Mouse (Mus musculus): ENCODE measurements around the gene Dctpp1. TPM values are rescaled to one million over a fixed set of nuclear protein-coding genes. Genes with fewer than 3 reads are reported as not detected.
A peak's percentile ranks its signal among the peaks of the same experiment; 100 is the strongest.

Dctpp1 gene
- polyA plus RNA-seq, 1 experiment from 2014 or later = 96.8 TPM

DNA sequence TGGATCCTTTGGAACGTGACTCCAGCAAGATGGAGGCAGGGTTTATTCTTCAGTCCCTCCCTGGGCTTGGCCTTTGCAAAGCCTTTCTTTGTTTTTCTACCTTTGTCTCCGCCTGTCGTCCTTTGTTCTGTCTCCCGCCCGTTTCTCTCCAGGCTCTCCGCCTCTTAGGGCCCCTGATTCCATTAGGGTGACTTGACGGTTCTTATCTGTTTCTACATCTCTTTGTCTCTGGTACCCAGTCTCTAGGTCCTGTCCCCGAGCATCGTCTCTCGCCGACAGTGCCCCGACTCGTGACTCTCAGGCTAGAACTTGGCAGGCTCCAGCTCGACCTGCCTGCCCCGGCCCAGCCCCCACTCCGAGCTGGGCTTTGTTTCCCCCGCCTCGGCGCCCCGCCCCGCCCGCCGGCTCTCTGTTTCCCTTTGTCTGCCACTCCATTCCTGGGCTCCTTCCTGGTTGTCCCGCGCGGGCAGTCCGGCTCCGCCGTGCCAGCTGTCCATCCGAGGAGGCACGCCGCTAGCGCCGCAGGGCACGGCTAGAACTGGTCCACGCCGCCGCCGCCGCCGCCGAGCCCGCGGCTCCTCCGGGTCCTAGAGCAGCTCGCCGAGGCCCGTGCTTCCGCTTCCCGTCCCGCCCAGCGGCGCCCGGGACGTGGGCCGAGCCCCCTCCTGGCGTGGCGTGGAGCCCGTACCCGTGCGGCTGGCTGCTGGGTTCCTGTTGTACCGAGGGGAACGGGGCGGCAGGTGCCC, 27.7 kb downstream of the Dctpp1 start, which contains the start of the genes Zfp553 and Sept1:
TSS of gene Zfp553 (plus strand) at position 440 of the 746 bp plus-strand sequence.
TSS of gene Sept1 (minus strand) at position 509 of the 746 bp plus-strand sequence.
- Histone ChIP-seq H3K27ac (ENCODE audit: low read depth) (peak within 1 kb of the TSS; percentile 95), H3K27me3 (ENCODE audit: insufficient read depth, low read length) (no peaks in the 10 kb centered on the region), H3K4me2 (ENCODE audit: low read depth, low read length) (peak within 1 kb of the TSS; percentile 94), H3K4me3 (ENCODE audit: low read depth, low read length) (peak within 1 kb of the TSS; percentile 99), H3K9ac (replicated peaks) (peak within 1 kb of the TSS; percentile 93), H3K4me1 (ENCODE audit: insufficient read depth) (peaks cover 17% of the 10 kb centered on the region), H3K9me3 (ENCODE audit: low read length) (no peaks in the 10 kb centered on the region), H3K36me3 (replicated peaks; ENCODE audit: insufficient read depth, low read length) (peaks cover 18% of the 10 kb centered on the region)
- TF ChIP-seq EP300 (IDR thresholded peaks at IDR 0.05; ENCODE audit: low read depth) (no peak), CTCF (IDR thresholded peaks at IDR 0.05; ENCODE audit: low read depth) (no peak)
- DNase-seq (peak; percentile 90), ATAC-seq (peak; percentile 90)
- WGBS (ENCODE audit: insufficient replicate concordance) = 2% methylated on average over 59 of the region's 64 CpGs

DNA sequence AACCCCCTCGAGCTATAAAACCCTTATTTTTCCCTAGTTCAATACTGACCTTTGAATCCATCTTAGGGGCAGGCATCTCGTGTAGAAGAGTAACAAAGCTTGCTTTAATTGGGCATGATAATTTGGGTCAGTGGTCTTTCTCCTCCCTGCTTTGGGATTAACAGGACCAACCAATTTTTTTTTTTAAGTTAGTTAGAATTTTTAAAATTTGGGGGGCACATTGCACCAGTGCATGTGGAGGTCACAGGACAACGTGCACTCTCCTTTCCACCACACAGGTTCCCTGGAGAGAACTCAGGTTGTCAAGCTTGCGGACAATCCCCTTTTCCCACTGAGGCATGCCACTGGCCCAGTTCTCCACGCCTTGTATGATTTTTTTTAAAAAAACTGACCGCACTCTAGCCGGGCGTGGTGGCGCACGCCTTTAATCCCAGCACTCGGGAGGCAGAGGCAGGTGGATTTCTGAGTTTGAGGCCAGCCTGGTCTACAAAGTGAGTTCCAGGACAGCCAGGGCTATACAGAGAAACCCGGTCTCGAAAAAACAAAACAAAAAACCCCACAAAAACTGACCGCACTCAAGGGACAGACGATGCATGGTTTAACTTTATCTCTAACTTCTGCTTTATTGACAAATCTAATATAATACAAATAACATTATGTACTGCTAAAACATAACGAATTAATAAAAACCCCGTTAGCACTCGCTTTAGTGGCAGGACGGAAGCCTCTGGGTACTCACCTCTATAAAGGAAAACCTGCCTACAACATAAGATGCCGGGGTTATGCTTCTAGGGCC, 28.5 kb downstream of the Dctpp1 start:
- 6% methylated on average over 20 of the region's 20 CpGs for WGBS (ENCODE audit: insufficient replicate concordance)
- peak overlapping the region; percentile 95 for H3K27ac ChIP-seq (ENCODE audit: low read depth)
- DNase-seq (no peak), ATAC-seq (no peak)
- peak overlapping the region; percentile 94 for H3K4me2 ChIP-seq (ENCODE audit: low read depth, low read length)
- peak overlapping the region; percentile 93 for H3K9ac ChIP-seq (replicated peaks)
- TF ChIP-seq CTCF (IDR thresholded peaks at IDR 0.05; ENCODE audit: low read depth) = no peak
- no peak for TF ChIP-seq EP300 (IDR thresholded peaks at IDR 0.05; ENCODE audit: low read depth)
- peak overlapping the region; percentile 99 for H3K4me3 ChIP-seq (ENCODE audit: low read depth, low read length)
- H3K27me3 ChIP-seq (ENCODE audit: insufficient read depth, low read length) = no peaks in the 10 kb centered on the region
- peaks cover 18% of the 10 kb centered on the region for H3K36me3 ChIP-seq (replicated peaks; ENCODE audit: insufficient read depth, low read length)
- no peaks in the 10 kb centered on the region for H3K9me3 ChIP-seq (ENCODE audit: low read length)
- peaks cover 21% of the 10 kb centered on the region for H3K4me1 ChIP-seq (ENCODE audit: insufficient read depth)

DNA sequence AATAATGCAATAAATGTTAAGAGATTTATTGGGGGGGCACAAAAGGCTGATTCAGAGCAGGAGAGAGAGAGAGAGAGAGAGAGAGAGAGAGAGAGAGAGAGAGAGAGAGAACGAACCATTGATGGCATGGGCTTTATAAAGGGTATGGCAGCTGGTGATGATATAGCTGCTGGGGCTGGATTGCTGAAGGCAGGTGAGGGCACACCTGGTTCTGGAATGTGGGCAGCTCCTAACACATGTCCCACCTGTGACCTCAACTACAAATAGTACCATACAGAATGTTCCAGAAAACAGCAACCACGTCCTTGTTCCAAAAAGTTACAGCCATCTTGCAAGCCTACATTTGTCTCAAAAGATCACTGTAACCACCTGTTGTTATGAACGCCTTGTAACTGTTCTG, 29.1 kb downstream of the Dctpp1 start:
- peaks cover 21% of the 10 kb centered on the region for H3K4me1 ChIP-seq (ENCODE audit: insufficient read depth)
- no peak overlapping the region for H3K27ac ChIP-seq (ENCODE audit: low read depth)
- H3K9ac ChIP-seq (replicated peaks) = no peak overlapping the region
- no peaks in the 10 kb centered on the region for H3K27me3 ChIP-seq (ENCODE audit: insufficient read depth, low read length)
- DNase-seq (no peak), ATAC-seq (no peak)
- peak overlapping the region; percentile 99; the same call in 1 of the 2 replicates for H3K4me3 ChIP-seq (ENCODE audit: low read depth, low read length)
- H3K36me3 ChIP-seq (replicated peaks; ENCODE audit: insufficient read depth, low read length) = peaks cover 12% of the 10 kb centered on the region
- no peaks in the 10 kb centered on the region for H3K9me3 ChIP-seq (ENCODE audit: low read length)
- TF ChIP-seq EP300 (IDR thresholded peaks at IDR 0.05; ENCODE audit: low read depth) = no peak
- TF ChIP-seq CTCF (IDR thresholded peaks at IDR 0.05; ENCODE audit: low read depth) = no peak
- 56% methylated on average over 3 of the region's 3 CpGs for WGBS (ENCODE audit: insufficient replicate concordance)
- H3K4me2 ChIP-seq (ENCODE audit: low read depth, low read length) = peak overlapping the region; percentile 94

DNA sequence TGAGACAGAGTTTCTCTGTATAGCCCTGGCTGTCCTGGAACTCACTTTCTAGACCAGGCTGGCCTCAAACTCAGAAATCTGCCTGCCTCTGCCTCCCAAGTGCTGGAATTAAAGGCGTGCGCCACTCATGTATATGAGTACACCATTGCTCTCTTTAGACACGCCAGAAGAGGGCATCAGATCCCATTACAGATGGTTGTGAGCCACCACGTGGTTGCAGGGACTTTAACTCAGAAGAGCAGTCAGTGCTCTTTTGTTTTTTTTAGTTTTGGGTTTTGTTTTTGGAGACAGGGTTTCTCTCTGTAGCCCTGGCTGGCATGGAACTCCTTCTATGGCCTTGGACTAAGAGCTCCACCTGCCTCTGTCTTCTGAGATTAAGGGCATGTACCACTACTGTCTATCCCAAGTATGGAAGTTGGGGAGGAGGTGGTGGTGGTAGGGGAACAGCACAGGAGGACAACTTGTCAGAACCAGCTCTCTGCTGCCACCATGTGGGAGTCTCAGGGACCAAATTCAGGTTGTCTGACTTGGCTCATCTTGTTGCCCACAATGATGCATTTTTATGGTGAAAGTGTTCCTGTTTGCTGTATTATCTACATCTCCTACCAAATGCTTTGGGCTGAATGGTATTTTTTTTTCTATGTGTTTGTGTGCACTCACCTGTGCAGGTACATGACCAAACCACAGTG, 31.8 kb downstream of the Dctpp1 start:
- 44% methylated on average over 4 of the region's 4 CpGs for WGBS (ENCODE audit: insufficient replicate concordance)
- Histone ChIP-seq H3K4me1 (ENCODE audit: insufficient read depth) (peaks cover 42% of the 10 kb centered on the region), H3K4me3 (ENCODE audit: low read depth, low read length) (no peak overlapping the region), H3K9me3 (ENCODE audit: low read length) (no peaks in the 10 kb centered on the region), H3K9ac (replicated peaks) (no peak overlapping the region), H3K4me2 (ENCODE audit: low read depth, low read length) (no peak overlapping the region), H3K36me3 (replicated peaks; ENCODE audit: insufficient read depth, low read length) (peaks cover 3% of the 10 kb centered on the region), H3K27ac (ENCODE audit: low read depth) (peak overlapping the region; percentile 65), H3K27me3 (ENCODE audit: insufficient read depth, low read length) (no peaks in the 10 kb centered on the region)
- DNase-seq (peak; percentile 91), ATAC-seq (peak; percentile 37)
- TF ChIP-seq EP300 (IDR thresholded peaks at IDR 0.05; ENCODE audit: low read depth) (no peak; the same call in 1 of the 2 replicates), CTCF (IDR thresholded peaks at IDR 0.05; ENCODE audit: low read depth) (peak; percentile 91)

DNA sequence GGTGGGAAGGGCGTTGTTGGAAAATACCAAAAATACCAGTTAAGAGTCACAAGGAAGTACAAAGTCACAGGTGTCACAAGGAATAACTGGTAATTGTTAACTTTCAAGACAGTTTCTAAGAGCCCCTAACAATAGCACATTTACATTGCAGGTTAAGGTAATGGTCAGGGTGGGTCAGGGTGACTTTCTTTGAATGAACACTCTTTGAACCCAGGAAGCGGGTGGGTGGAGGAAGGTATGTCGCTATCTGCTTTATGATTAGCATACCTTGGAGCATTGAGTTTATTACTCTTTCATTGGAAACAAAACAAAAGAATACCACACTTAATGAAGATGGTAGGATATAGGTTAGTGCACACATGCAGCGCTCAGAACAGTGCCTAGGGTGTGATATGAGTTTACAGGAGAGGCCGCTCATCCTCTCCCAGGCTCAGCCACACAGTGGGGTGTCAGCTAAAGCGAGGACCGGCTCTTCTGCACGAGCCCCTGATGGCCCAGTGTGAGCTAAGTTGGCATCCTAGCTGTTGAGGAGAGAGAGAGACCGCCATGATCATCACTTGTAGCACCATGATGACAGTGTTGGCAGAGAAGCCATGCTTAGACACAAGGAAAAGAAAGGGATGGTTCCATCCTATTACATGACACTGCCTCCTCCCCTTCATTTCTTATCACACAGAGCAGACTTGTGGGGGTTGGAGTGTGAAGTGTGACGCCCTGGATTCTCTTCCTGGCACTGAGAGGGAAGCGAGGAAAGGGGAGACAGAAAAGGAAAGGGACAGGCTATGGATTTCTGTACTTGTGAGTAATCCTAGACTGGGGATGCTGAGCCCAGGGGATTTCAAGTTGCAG, 35.1 kb downstream of the Dctpp1 start:
- Histone ChIP-seq H3K9ac (replicated peaks) (peak overlapping the region; percentile 44), H3K4me1 (ENCODE audit: insufficient read depth) (peaks cover 33% of the 10 kb centered on the region), H3K9me3 (ENCODE audit: low read length) (no peaks in the 10 kb centered on the region), H3K4me2 (ENCODE audit: low read depth, low read length) (peak overlapping the region; percentile 57), H3K36me3 (replicated peaks; ENCODE audit: insufficient read depth, low read length) (no peaks in the 10 kb centered on the region), H3K27ac (ENCODE audit: low read depth) (peak overlapping the region; percentile 89), H3K27me3 (ENCODE audit: insufficient read depth, low read length) (no peaks in the 10 kb centered on the region), H3K4me3 (ENCODE audit: low read depth, low read length) (peak overlapping the region; percentile 13; the same call in 1 of the 2 replicates)
- DNase-seq = no peak
- TF ChIP-seq EP300 (IDR thresholded peaks at IDR 0.05; ENCODE audit: low read depth) (peak; percentile 88), CTCF (IDR thresholded peaks at IDR 0.05; ENCODE audit: low read depth) (no peak)
- WGBS (ENCODE audit: insufficient replicate concordance) = 71% methylated on average over 11 of the region's 11 CpGs
- peak; percentile 84 for ATAC-seq

Measured in liver, postnatal 0 days (tissue).